Mouse (Mus musculus) myocyte (in vitro differentiated cells): Measurements from ENCODE around the gene Kcna7. TPM values are rescaled to one million over a fixed set of nuclear protein-coding genes. Genes with fewer than 3 reads are reported as not detected.

Experiments used
- H3K27me3 ChIP-seq: one replicate; pipeline ENCODE4 v1.6.1; 2011; ENCODE audit not compliant: control insufficient read depth, insufficient read depth, insufficient read length
- H3K36me3 ChIP-seq: one replicate; pipeline ENCODE4 v1.6.1; 2011; ENCODE audit not compliant: control insufficient read depth, insufficient read depth
- H3K4me2 ChIP-seq: one replicate; pipeline ENCODE4 v1.6.1; 2011; ENCODE audit warnings: low read depth, control low read depth
- H3K4me3 ChIP-seq: one replicate; pipeline ENCODE4 v1.5.1; 2011; ENCODE audit warnings: mild to moderate bottlenecking, control low read depth, moderate library complexity
- H3K79me2 ChIP-seq: one replicate; pipeline ENCODE4 v1.6.1; 2011; ENCODE audit not compliant: control insufficient read depth, insufficient read depth
- H3ac ChIP-seq: one replicate; pipeline ENCODE4 v1.6.1; 2011; ENCODE audit not compliant: control insufficient read depth, insufficient read length
- CEBPB ChIP-seq: IDR thresholded peaks from 2 replicates; pipeline ENCODE4 v1.6.1; 2011; ENCODE audit warnings: mild to moderate bottlenecking, moderate library complexity; ENCODE audit not compliant: poor library complexity, insufficient read depth, severe bottlenecking
- E2F4 ChIP-seq: IDR thresholded peaks from one replicate; pipeline ENCODE4 v1.6.1; 2011; ENCODE audit warnings: mild to moderate bottlenecking, control low read depth, moderate library complexity; ENCODE audit not compliant: insufficient read depth
- MAX ChIP-seq: IDR thresholded peaks from one replicate; pipeline ENCODE4 v1.6.1; 2011; ENCODE audit warnings: low read depth, mild to moderate bottlenecking, control low read depth
- MYOD1 ChIP-seq, 3 experiments: IDR thresholded peaks; one replicate each; pipeline ENCODE4 v1.6.1; 2011; ENCODE audit warnings: control low read depth in 2 of 3, low read depth in 2 of 3, mild to moderate bottlenecking in 2 of 3, moderate library complexity in 1 of 3; ENCODE audit not compliant: insufficient read length in 2 of 3, control insufficient read depth in 1 of 3
- MYOG ChIP-seq, 3 experiments: IDR thresholded peaks; one replicate each; pipeline ENCODE4 v1.6.1; 2011; ENCODE audit warnings: control low read depth in 2 of 3, low read depth in 2 of 3, mild to moderate bottlenecking in 2 of 3; ENCODE audit not compliant: insufficient read length in 2 of 3, control insufficient read depth in 1 of 3, insufficient read depth in 1 of 3
- POLR2A ChIP-seq: IDR thresholded peaks from one replicate; pipeline ENCODE4 v1.6.1; 2011; ENCODE audit warnings: low read depth, mild to moderate bottlenecking, control low read depth, moderate library complexity; ENCODE audit not compliant: insufficient read length
- POLR2AphosphoS2 ChIP-seq: IDR thresholded peaks from one replicate; pipeline ENCODE4 v1.6.1; 2011; ENCODE audit warnings: low read depth, control low read depth; ENCODE audit not compliant: insufficient read length
- REST ChIP-seq: IDR thresholded peaks from one replicate; pipeline ENCODE4 v1.6.1; 2011; ENCODE audit warnings: mild to moderate bottlenecking, control low read depth, moderate library complexity; ENCODE audit not compliant: insufficient read depth, insufficient read length
- SRF ChIP-seq: IDR thresholded peaks from one replicate; pipeline ENCODE4 v1.6.1; 2011; ENCODE audit warnings: low read depth; ENCODE audit not compliant: control insufficient read depth, insufficient read length
- TCF12 ChIP-seq: IDR thresholded peaks from one replicate; pipeline ENCODE4 v1.6.1; 2011; ENCODE audit warnings: mild to moderate bottlenecking, control low read depth; ENCODE audit not compliant: poor library complexity, insufficient read depth, severe bottlenecking
- TCF3 ChIP-seq: IDR thresholded peaks from one replicate; pipeline ENCODE4 v1.6.1; 2011; ENCODE audit warnings: low read depth, control low read depth; ENCODE audit not compliant: insufficient read length
- USF1 ChIP-seq: IDR thresholded peaks from one replicate; pipeline ENCODE4 v1.6.1; 2011; ENCODE audit warnings: low read depth, mild to moderate bottlenecking, control low read depth, moderate library complexity
- polyA plus RNA-seq: library from polyadenylated mRNA; unstranded; fragments of >200 nt; fragmentation: generic; extraction: Trizol; gene quantifications from one replicate; pipeline ENCODE4 v1.2.1, GENCODE M21; 2012; ENCODE audit warnings: missing spikeins

Kcna7 gene
- polyA plus RNA-seq, 1 experiment, result 0.65 TPM

DNA sequence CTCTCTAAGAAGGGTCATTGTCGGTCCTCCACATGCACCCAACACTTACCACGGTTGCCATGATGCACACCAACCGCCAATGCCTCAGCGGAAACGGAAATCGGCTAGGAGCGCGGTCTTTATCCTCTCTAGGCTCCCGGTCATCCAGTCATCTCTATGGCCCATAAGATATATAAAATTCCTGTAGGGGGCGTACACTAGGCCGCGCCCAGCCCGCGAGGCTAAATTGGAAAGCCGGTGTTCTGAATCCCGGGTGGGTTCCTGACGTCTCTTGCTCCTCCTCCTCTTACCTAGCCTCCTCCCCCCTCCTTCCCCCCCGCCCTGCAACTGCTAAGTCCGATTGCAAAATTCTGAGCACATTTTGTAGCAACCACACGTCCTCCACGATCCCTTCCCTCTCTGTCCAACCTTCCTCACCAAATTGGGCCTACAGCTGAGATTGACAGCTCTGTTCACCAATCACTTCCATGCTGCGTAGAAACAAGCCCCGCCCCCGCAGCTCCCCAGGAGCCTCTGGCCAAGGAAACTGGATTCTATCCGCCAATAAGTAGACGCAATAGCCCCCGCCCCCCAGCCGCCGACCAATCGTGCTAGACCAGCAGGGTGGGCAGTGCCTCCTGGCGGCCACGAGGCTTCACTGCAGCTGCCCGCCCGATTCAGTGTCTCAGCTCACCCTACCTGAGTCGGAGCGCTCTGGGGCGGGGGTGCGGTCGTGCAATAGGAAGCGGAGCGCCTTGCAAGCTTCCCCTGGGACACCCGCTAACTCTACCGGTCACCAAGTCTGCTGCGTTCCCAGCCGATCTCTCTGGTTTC is 29.0 kb downstream of the Kcna7 start, which contains the start of gene Gys1:
TSS of gene Gys1 (plus strand) at position 642 of the 813 bp plus-strand sequence.
- H3K27me3 ChIP-seq, result no peaks in the 10 kb centered on the region
- peak in 1 of 3 experiments; percentile 71 for TF ChIP-seq MYOD1 (IDR thresholded peaks at IDR 0.05; ENCODE audit: control insufficient read depth in 1 of 3, insufficient read length in 2 of 3, low read depth in 2 of 3)
- TF ChIP-seq SRF, result peak; percentile 93
- no peak for TF ChIP-seq USF1
- TF ChIP-seq REST, result no peak
- no peak for TF ChIP-seq MAX
- TF ChIP-seq MYOG (IDR thresholded peaks at IDR 0.05; ENCODE audit: control insufficient read depth in 1 of 3, insufficient read depth in 1 of 3, insufficient read length in 2 of 3, low read depth in 2 of 3), result peak in 1 of 3 experiments; percentile 73
- no peak for TF ChIP-seq TCF12
- peak; percentile 86 for TF ChIP-seq CEBPB
- TF ChIP-seq POLR2A, result peak; percentile 84
- no peak for TF ChIP-seq E2F4
- TF ChIP-seq TCF3, result no peak
- peak; percentile 81 for TF ChIP-seq POLR2AphosphoS2
- H3K36me3 ChIP-seq, result peaks cover 7% of the 10 kb centered on the region
- peak within 1 kb of the TSS; percentile 15 for H3ac ChIP-seq
- peaks cover 62% of the 10 kb centered on the region for H3K79me2 ChIP-seq
- H3K4me2 ChIP-seq, result peak within 1 kb of the TSS; percentile 96
- peak within 1 kb of the TSS; percentile 92 for H3K4me3 ChIP-seq

DNA sequence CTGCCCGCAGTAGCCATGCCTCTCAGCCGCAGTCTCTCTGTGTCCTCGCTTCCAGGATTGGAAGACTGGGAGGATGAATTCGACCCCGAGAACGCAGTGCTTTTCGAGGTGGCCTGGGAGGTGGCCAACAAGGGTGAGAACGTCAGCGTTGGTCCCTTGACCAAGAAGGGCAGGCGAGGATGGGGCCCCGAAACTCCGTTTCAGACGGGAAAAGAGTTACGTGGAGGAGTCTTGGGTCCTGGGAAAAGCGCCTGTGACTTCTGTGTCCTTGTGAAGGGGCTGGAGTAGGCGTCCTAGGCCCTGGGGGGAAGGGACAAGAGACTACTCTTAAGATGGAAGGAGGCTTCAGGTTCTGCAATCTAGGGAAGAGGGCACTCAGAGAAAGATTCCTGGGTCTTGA is 29.6 kb downstream of the Kcna7 start:
- Histone ChIP-seq H3K4me3 (peak overlapping the region; percentile 92), H3K36me3 (peaks cover 11% of the 10 kb centered on the region), H3ac (peak overlapping the region; percentile 15), H3K4me2 (peak overlapping the region; percentile 96), H3K27me3 (no peaks in the 10 kb centered on the region), H3K79me2 (peaks cover 62% of the 10 kb centered on the region)
- no peak for TF ChIP-seq POLR2A
- no peak for TF ChIP-seq TCF3
- no peak for TF ChIP-seq CEBPB
- TF ChIP-seq TCF12, result no peak
- no peak for TF ChIP-seq MYOD1 (IDR thresholded peaks at IDR 0.05; ENCODE audit: control insufficient read depth in 1 of 3, insufficient read length in 2 of 3, low read depth in 2 of 3)
- TF ChIP-seq MYOG (IDR thresholded peaks at IDR 0.05; ENCODE audit: control insufficient read depth in 1 of 3, insufficient read depth in 1 of 3, insufficient read length in 2 of 3, low read depth in 2 of 3), result no peak
- TF ChIP-seq REST, result no peak
- TF ChIP-seq USF1, result no peak
- TF ChIP-seq E2F4, result no peak
- no peak for TF ChIP-seq SRF
- no peak for TF ChIP-seq MAX
- no peak for TF ChIP-seq POLR2AphosphoS2

DNA sequence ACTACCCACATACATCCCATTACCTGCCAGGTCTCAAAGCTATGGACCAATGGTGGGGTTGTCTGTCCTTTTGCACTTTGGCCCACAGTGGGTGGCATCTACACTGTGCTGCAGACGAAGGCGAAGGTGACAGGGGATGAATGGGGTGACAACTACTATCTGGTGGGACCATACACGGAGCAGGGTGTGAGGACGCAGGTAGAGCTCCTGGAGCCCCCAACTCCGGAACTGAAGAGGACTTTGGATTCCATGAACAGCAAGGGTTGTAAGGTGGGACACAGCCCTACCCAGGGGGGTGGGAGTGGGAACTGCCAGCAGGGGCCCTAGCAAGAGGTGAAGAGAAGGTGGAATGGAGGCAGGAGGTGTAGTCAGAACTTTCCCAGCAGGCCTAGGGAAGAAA is 31.0 kb downstream of the Kcna7 start:
- H3K4me2 ChIP-seq, result peak overlapping the region; percentile 96
- TF ChIP-seq SRF, result no peak
- no peak for TF ChIP-seq REST
- no peak for TF ChIP-seq E2F4
- no peak for TF ChIP-seq MAX
- TF ChIP-seq POLR2AphosphoS2, result no peak
- no peak for TF ChIP-seq MYOG (IDR thresholded peaks at IDR 0.05; ENCODE audit: control insufficient read depth in 1 of 3, insufficient read depth in 1 of 3, insufficient read length in 2 of 3, low read depth in 2 of 3)
- TF ChIP-seq TCF12, result no peak
- TF ChIP-seq MYOD1 (IDR thresholded peaks at IDR 0.05; ENCODE audit: control insufficient read depth in 1 of 3, insufficient read length in 2 of 3, low read depth in 2 of 3), result no peak
- peak overlapping the region; percentile 92 for H3K4me3 ChIP-seq
- H3K79me2 ChIP-seq, result peaks cover 55% of the 10 kb centered on the region
- H3K27me3 ChIP-seq, result no peaks in the 10 kb centered on the region
- no peak overlapping the region for H3ac ChIP-seq
- peaks cover 21% of the 10 kb centered on the region for H3K36me3 ChIP-seq

DNA sequence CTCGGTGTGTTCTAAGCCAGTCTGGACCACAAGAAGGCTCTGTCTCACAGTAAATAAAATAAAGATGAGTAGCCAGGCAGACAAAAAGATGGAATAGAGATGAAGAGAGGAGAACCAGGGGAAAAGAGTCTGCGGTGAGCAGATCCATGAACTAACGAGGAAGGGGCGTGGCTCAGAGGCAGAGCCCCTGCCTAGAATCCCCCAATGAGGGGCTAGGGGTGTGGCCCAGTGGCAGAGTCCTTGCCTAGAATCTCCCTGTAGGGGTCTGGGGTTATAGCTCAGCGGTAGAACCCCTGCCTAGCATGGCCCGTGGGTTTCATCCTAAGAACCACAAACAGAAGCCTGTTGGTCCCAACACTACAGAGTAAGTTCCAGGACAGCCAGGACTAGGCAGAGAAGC is 31.6 kb downstream of the Kcna7 start:
- Histone ChIP-seq H3K27me3 (no peaks in the 10 kb centered on the region), H3ac (no peak overlapping the region), H3K36me3 (peaks cover 26% of the 10 kb centered on the region), H3K4me3 (peak overlapping the region; percentile 92), H3K4me2 (peak overlapping the region; percentile 96), H3K79me2 (peaks cover 49% of the 10 kb centered on the region)
- TF ChIP-seq POLR2A (no peak), POLR2AphosphoS2 (no peak), REST (no peak), USF1 (no peak), SRF (no peak), TCF12 (no peak), MAX (no peak), TCF3 (no peak), E2F4 (no peak)
